Mouse (Mus musculus) liver, adult (tissue): Measurements from ENCODE around the gene Ubac2.

ENCODE experiments used
- GATA4 ChIP-seq: IDR thresholded peaks from 2 replicates; pipeline ENCODE4 v1.6.1; 2014; ENCODE audit warnings: mild to moderate bottlenecking, low read length; ENCODE audit not compliant: insufficient replicate concordance

Ubac2 gene

GRCm38 (mm10) chr14:121879266-121879840 is 933 bp downstream of the Ubac2 start:
- TF ChIP-seq GATA4: no peak

- TF ChIP-seq GATA4: no peak
These were observed 2.8 kb downstream of the Ubac2 start for GRCm38 (mm10) chr14:121881211-121881610.

DNA sequence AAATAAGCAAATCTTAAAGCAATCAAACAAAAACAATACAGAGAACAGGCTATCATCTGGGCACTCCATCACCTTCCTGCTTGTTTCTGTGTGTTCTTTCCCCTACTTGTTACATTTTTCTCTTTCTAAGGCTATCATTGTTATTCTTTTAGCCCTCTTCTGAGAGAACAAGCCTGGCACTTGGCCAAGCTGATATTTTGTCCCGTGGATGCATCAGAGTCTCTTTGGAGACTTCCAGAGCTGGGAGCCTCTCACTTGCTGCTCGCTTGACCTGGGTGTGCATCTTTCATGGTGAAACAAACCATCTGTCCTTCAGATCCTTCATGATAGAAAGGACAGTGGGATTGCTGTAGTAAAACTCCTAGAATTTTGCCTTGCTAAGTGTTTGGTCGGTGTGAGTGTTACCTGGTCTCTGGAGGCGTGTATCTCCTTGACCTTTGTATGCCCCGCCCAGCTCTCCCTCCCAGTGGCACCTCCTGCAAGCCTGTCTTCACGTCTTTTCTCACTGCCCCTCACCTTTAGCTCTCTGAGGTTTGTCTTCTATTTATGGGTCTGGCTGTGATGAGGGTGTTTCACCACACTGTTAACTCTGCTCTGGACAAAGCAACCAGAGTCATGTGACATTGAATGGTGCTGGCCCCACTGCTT is 5.9 kb downstream of the Ubac2 start:
- no peak for TF ChIP-seq GATA4

DNA sequence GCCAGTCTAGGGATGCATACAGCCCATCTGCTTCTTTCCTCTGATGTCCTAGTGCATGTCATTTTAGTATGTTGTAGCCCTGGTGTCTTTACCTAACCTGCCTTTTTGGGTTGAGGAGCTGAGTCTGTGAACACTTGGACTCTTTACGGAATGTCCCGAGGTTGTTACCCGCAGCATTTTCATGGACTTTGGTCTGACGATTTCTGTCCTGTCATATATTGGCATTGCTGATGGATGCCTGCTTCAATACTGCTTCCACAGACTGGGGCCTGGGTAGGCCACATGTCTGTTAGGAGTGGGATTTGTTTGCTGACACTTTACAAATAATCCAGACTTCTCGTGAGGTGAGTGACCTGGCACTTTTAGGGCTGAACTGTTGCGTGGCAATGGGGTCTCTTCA is 15.3 kb downstream of the Ubac2 start:
- no peak for TF ChIP-seq GATA4

DNA sequence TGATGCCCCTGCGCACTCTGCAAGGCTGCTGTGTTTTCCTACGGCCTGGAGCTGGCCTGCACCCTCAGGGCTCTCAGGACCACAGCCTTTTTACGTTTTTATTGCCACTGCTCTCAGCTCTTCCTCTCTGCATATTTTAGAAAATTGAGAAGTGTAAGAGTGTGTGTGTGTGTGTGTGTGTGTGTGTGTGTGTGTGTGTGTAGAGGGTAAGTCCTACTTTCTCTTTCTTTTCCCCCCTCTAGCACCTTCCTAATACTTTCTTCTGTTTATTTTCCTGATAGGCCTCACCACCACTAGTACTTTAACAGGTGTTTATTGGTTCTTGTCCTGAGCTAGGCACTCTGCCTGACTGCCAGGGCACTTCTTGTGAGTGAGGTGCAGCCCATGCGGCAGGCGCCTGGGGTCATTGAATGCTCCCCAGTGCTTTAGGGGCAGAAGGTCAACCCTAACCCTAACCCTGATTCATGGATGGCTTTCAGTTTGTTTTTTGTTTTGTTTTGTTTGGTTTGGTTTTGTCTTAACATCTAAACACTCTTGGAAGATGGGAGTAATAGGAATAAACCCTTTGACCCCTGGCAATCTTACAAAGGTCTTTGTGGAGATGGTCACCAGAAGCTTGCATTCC is 16.2 kb downstream of the Ubac2 start:
- TF ChIP-seq GATA4: no peak

DNA sequence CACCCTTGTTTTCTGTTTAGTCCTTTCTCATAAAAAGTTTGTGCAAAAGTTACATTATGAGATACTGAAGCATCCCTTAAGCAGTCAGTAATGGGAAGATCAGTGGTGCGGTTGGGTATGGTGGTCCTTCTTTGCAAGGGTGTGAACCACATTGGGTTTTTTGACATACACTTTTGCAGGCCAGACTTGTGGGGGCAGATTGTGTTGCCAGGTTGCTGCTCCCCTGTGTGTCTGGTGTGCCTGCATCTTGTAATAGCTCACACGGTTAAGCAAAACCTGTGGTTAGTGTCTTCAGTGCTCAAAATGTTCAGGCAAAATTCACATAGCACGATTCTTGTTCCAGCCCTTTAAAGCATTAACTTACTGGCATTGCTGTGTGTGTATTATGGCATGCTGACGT is 16.9 kb downstream of the Ubac2 start:
- no peak for TF ChIP-seq GATA4

DNA sequence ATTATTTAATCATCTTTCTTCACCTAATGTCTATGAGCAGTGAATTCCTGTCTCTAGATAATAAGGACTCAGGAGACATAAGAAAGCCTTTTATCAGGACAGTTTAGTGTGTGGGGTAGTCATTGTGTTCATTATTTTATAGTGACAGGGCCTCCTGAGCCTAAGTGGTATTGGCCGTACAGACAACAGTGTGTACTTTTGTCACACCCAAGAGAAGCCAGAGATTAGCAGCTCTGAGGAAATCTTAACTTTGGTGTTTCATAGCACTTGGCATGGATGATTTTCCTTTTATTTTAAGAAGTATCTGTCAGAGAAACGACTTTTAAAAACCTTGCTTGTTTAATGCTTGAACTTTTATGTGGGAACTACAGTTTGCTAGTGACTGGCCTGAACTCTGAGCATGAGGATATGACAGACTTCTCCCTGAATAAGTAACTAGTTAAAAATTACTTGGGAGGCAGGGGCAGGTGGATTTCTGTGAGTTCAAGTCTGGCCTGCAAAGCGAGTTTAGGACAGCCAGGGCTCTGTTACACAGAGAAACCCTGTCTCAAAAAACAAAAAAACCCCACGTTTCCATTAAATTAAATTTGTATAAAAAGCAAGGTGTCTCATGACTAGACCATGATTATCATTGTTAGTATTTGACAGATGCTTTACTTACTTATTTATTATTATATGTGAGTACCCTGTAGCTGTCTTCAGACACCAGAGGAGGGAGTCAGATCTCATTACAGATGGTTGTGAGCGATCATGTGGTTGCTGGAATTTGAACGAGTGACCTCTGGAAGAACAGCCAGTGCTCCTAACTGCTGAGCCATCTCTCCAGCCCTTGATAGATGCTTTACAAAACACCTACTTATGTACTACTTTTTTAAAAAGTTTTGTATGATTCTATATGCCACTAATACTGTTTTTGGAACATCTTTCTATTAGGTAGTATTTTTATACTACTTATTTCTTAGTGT is 18.0 kb downstream of the Ubac2 start:
- TF ChIP-seq GATA4: no peak

GRCm38 (mm10) chr14:121897773-121898172 is 19.4 kb downstream of the Ubac2 start:
- TF ChIP-seq GATA4: no peak

- no peak for TF ChIP-seq GATA4
These were observed 20.1 kb downstream of the Ubac2 start for GRCm38 (mm10) chr14:121898509-121898908.

DNA sequence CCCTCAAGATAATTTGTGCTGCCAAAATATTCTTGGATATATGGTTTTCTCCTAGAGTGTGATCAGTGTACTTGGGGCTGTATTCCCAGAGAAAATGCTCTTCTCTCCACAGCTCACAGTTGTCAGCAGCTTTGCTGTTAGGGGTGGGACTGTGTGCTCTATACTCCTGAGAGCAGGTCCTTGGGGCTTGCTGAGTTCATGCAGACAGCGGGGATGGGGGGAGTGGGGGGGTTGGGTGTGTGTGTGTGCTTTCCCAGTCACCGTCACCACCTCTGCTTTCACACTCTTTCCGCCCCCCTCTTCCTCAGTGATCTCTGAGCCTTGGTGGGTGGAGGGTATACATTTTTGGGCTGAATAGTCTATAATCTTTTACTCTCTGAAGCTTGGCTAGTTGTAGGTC is 20.7 kb downstream of the Ubac2 start:
- no peak for TF ChIP-seq GATA4

- TF ChIP-seq GATA4: no peak
These were observed 23.1 kb downstream of the Ubac2 start for GRCm38 (mm10) chr14:121901511-121901910.

DNA sequence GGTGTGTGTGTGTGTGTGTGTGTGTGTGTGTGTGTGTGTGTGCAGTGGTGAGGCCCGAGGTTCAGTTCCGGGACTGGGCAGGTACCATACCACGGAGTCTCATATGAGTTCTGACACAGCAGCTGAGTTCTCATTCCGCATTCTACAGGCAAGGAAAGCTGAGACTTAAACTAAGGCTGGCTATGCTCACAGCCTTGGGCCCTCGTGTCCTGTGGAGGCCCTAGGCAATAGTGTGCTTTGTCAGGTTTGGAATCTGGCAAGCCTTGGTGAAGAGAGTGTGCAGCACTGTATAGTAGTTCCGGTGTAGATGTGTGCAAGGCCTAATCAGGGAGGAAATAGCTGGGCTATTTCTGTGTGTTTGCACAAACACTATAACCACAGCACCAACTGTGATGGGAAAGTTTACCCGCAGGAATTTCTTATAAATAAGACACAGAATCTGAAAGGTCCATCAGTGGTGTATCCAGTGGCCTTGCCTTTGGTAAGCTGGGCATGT is 25.0 kb downstream of the Ubac2 start:
- no peak for TF ChIP-seq GATA4

DNA sequence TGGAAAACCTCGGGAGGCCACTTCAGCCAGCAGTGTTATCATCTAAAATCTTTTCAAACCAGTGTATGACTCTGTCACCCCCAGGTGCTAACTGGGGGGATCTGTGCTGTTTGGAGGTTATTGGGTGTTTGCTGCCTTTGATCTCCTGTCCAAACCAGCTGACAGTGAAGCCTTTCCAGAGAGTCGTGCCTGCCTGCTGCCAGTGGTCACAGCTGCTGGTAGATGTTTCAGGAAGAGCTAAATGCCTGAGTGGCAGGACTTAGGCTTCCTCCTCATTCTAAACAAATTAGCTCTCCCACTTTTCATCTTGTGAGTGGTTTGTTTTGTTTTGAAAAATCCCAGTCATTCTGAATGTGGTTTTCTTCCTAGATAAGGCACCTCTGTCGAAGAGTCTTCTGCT is 26.3 kb downstream of the Ubac2 start:
- no peak for TF ChIP-seq GATA4

DNA sequence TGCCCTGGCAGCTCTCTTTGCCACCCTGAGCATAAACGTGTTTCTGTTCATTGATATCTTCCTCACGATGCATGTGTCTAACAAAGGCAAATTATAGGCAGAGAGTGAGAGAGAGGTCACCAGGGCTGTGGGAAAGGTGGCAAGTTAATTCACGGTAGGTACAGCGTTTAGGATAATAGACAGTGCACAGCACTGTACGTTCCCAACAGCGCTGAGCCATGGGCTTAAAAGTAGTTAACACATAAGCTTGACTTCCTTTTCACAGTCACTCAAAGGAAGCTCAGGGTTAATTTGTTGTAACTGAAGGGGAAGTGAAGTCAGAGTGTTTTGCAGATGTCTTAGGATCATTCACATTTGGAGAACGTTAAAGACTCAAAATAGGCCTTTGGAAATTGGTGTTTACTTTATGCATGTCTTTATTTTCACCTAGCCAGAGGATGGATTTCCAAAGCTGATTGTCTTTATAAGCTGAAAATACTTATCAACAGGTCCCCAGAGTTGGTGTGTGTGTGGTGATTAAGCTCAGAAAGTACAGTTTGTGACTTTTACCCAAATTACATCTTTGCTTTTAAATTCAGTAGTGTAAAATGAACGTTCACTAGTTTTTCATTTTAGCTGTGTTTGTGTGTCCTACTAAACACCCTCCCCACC is 28.0 kb downstream of the Ubac2 start:
- no peak for TF ChIP-seq GATA4
